Comparison of ENCODE assay signal across 2 mouse cellular contexts in genomic region chr10:81484441-81485059, GRCm38 (mm10).
A peak's percentile ranks its signal among the peaks of the same experiment; 100 is the strongest.
TF ChIP-seq lines count a peak whose summit lies in the region.

No protein-coding gene starts in this region.

TF ChIP-seq in CH12.LX, 34 proteins besides CTCF, POLR2A, EP300 and RAD21:
- TF ChIP-seq JUN (IDR thresholded peaks at IDR 0.05; ENCODE audit: insufficient read depth, low read depth, low read length) = no peak
- TF ChIP-seq NELFE (IDR thresholded peaks at IDR 0.05; ENCODE audit: low read depth, low read length) = 0 out of 2 replicates have a peak, but pooled peaks have one; percentile 19
- TF ChIP-seq UBTF (IDR thresholded peaks at IDR 0.05; ENCODE audit: low read depth, low read length) = no peak

TF ChIP-seq in MEL, 35 proteins besides CTCF, POLR2A, EP300 and RAD21:
- TF ChIP-seq MAZ (IDR thresholded peaks at IDR 0.05; ENCODE audit: low read depth, low read length) (0 out of 2 replicates have a peak, but pooled peaks have one; percentile 22), MEF2A (IDR thresholded peaks at IDR 0.05; ENCODE audit: extremely low read depth, insufficient replicate concordance, low read depth, low read length, poor library complexity, severe bottlenecking) (no peak), SMC3 (IDR thresholded peaks at IDR 0.05; ENCODE audit: low read depth, low read length) (no peak), ELF1 (IDR thresholded peaks at IDR 0.05; ENCODE audit: low read depth, low read length) (no peak), UBTF (IDR thresholded peaks at IDR 0.05; ENCODE audit: borderline replicate concordance, insufficient read depth, low read depth, low read length) (no peak), NELFE (IDR thresholded peaks at IDR 0.05; ENCODE audit: low read depth, low read length) (no peak), USF2 (IDR thresholded peaks at IDR 0.05; ENCODE audit: borderline replicate concordance in 1 of 2, insufficient read depth in 1 of 2, low read depth in 1 of 2, low read length in 2 of 2) (no peak)
TF ChIP-seq in MEL: peak in this region for 1.
